Mouse (Mus musculus): ENCODE results near the gene Cntn3. TPM values are rescaled to one million over a fixed set of nuclear protein-coding genes. Genes with fewer than 3 reads are reported as not detected.

Cntn3 gene
- polyA plus RNA-seq, 1 experiment from 2014 or later, result 1.0 TPM

GRCm38 (mm10) chr6:102564011-102564731 lies 8.7 kb downstream of the Cntn3 start:
- Histone ChIP-seq H3K36me3 (ENCODE audit: control insufficient read depth, insufficient read depth, low read length) (no peaks in the 10 kb centered on the region), H3K9ac (ENCODE audit: low read length) (peak overlapping the region; percentile 52), H3K4me2 (ENCODE audit: low read depth) (peak overlapping the region; percentile 87), H3K4me1 (ENCODE audit: control insufficient read depth, insufficient read depth, low read length) (0 out of 2 replicates have a peak, but pooled peaks cover 5% of the 10 kb centered on the region), H3K27me3 (ENCODE audit: control insufficient read depth, insufficient read depth, low read length) (0 out of 2 replicates have a peak, but pooled peaks cover 4% of the 10 kb centered on the region), H3K4me3 (ENCODE audit: low read depth, low read length) (peak overlapping the region; percentile 49), H3K9me3 (ENCODE audit: control insufficient read depth, low read length) (no peaks in the 10 kb centered on the region), H3K27ac (ENCODE audit: low read depth, low read length) (0 out of 2 replicates have a peak overlapping the region, but pooled peaks have one; percentile 20)
- DNase-seq (ENCODE audit: low spot score) (peak; percentile 84), ATAC-seq (ENCODE audit: insufficient read depth, low FRiP score, low TSS enrichment) (peak; percentile 96)
- 1% methylated on average over 47 of the region's 63 CpGs for WGBS

GRCm38 (mm10) chr6:102563431-102563830 lies 9.5 kb downstream of the Cntn3 start:
- WGBS, result 7% methylated on average over 7 of the region's 7 CpGs
- Histone ChIP-seq H3K4me1 (ENCODE audit: control insufficient read depth, insufficient read depth, low read length) (0 out of 2 replicates have a peak, but pooled peaks cover 5% of the 10 kb centered on the region), H3K4me3 (ENCODE audit: low read depth, low read length) (peak overlapping the region; percentile 49), H3K9ac (ENCODE audit: low read length) (no peak overlapping the region), H3K9me3 (ENCODE audit: control insufficient read depth, low read length) (no peaks in the 10 kb centered on the region), H3K27me3 (ENCODE audit: control insufficient read depth, insufficient read depth, low read length) (0 out of 2 replicates have a peak, but pooled peaks cover 4% of the 10 kb centered on the region), H3K36me3 (ENCODE audit: control insufficient read depth, insufficient read depth, low read length) (no peaks in the 10 kb centered on the region), H3K4me2 (ENCODE audit: low read depth) (peak overlapping the region; percentile 87), H3K27ac (ENCODE audit: low read depth, low read length) (no peak overlapping the region)
- ATAC-seq (ENCODE audit: insufficient read depth, low FRiP score, low TSS enrichment) (no peak), DNase-seq (ENCODE audit: low spot score) (no peak)

- 81% methylated on average over 3 of the region's 3 CpGs for WGBS
- Histone ChIP-seq H3K4me3 (ENCODE audit: low read depth, low read length) (no peak overlapping the region), H3K4me2 (ENCODE audit: low read depth) (no peak overlapping the region), H3K36me3 (ENCODE audit: control insufficient read depth, insufficient read depth, low read length) (no peaks in the 10 kb centered on the region), H3K27ac (ENCODE audit: low read depth, low read length) (no peak overlapping the region), H3K9me3 (ENCODE audit: control insufficient read depth, low read length) (no peaks in the 10 kb centered on the region), H3K4me1 (ENCODE audit: control insufficient read depth, insufficient read depth, low read length) (no peaks in the 10 kb centered on the region), H3K9ac (ENCODE audit: low read length) (no peak overlapping the region), H3K27me3 (ENCODE audit: control insufficient read depth, insufficient read depth, low read length) (no peaks in the 10 kb centered on the region)
- ATAC-seq (ENCODE audit: insufficient read depth, low FRiP score, low TSS enrichment), result no peak
- DNase-seq (ENCODE audit: low spot score), result no peak
These were observed 15.4 kb downstream of the Cntn3 start for GRCm38 (mm10) chr6:102557521-102557920.

GRCm38 (mm10) chr6:102556497-102556896 lies 16.4 kb downstream of the Cntn3 start:
- Histone ChIP-seq H3K36me3 (ENCODE audit: control insufficient read depth, insufficient read depth, low read length) (no peaks in the 10 kb centered on the region), H3K9ac (ENCODE audit: low read length) (no peak overlapping the region), H3K9me3 (ENCODE audit: control insufficient read depth, low read length) (no peaks in the 10 kb centered on the region), H3K27me3 (ENCODE audit: control insufficient read depth, insufficient read depth, low read length) (no peaks in the 10 kb centered on the region), H3K27ac (ENCODE audit: low read depth, low read length) (no peak overlapping the region), H3K4me2 (ENCODE audit: low read depth) (no peak overlapping the region), H3K4me3 (ENCODE audit: low read depth, low read length) (no peak overlapping the region), H3K4me1 (ENCODE audit: control insufficient read depth, insufficient read depth, low read length) (no peaks in the 10 kb centered on the region)
- ATAC-seq (ENCODE audit: insufficient read depth, low FRiP score, low TSS enrichment) (no peak), DNase-seq (ENCODE audit: low spot score) (no peak)
- 75% methylated on average over 3 of the region's 3 CpGs for WGBS

GRCm38 (mm10) chr6:102555814-102556437 lies 17.0 kb downstream of the Cntn3 start:
- no peak for ATAC-seq (ENCODE audit: insufficient read depth, low FRiP score, low TSS enrichment)
- DNase-seq (ENCODE audit: low spot score), result no peak
- no peak overlapping the region for H3K4me3 ChIP-seq (ENCODE audit: low read depth, low read length)
- H3K27me3 ChIP-seq (ENCODE audit: control insufficient read depth, insufficient read depth, low read length), result no peaks in the 10 kb centered on the region
- 92% methylated on average over 4 of the region's 4 CpGs for WGBS
- no peak overlapping the region for H3K9ac ChIP-seq (ENCODE audit: low read length)
- H3K36me3 ChIP-seq (ENCODE audit: control insufficient read depth, insufficient read depth, low read length), result no peaks in the 10 kb centered on the region
- H3K4me1 ChIP-seq (ENCODE audit: control insufficient read depth, insufficient read depth, low read length), result no peaks in the 10 kb centered on the region
- no peak overlapping the region for H3K4me2 ChIP-seq (ENCODE audit: low read depth)
- no peak overlapping the region for H3K27ac ChIP-seq (ENCODE audit: low read depth, low read length)
- H3K9me3 ChIP-seq (ENCODE audit: control insufficient read depth, low read length), result no peaks in the 10 kb centered on the region

GRCm38 (mm10) chr6:102555067-102555657 lies 17.7 kb downstream of the Cntn3 start:
- WGBS, result 90% methylated on average over 3 of the region's 3 CpGs
- no peaks in the 10 kb centered on the region for H3K4me1 ChIP-seq (ENCODE audit: control insufficient read depth, insufficient read depth, low read length)
- no peak overlapping the region for H3K4me3 ChIP-seq (ENCODE audit: low read depth, low read length)
- no peak overlapping the region for H3K27ac ChIP-seq (ENCODE audit: low read depth, low read length)
- ATAC-seq (ENCODE audit: insufficient read depth, low FRiP score, low TSS enrichment), result no peak
- H3K36me3 ChIP-seq (ENCODE audit: control insufficient read depth, insufficient read depth, low read length), result no peaks in the 10 kb centered on the region
- H3K4me2 ChIP-seq (ENCODE audit: low read depth), result no peak overlapping the region
- no peaks in the 10 kb centered on the region for H3K27me3 ChIP-seq (ENCODE audit: control insufficient read depth, insufficient read depth, low read length)
- no peak overlapping the region for H3K9ac ChIP-seq (ENCODE audit: low read length)
- DNase-seq (ENCODE audit: low spot score), result no peak
- no peaks in the 10 kb centered on the region for H3K9me3 ChIP-seq (ENCODE audit: control insufficient read depth, low read length)

GRCm38 (mm10) chr6:102541633-102542412 lies 31.1 kb downstream of the Cntn3 start:
- ATAC-seq (ENCODE audit: insufficient read depth, low FRiP score, low TSS enrichment) (no peak), DNase-seq (ENCODE audit: low spot score) (no peak)
- Histone ChIP-seq H3K4me1 (ENCODE audit: control insufficient read depth, insufficient read depth, low read length) (no peaks in the 10 kb centered on the region), H3K27ac (ENCODE audit: low read depth, low read length) (no peak overlapping the region), H3K9me3 (ENCODE audit: control insufficient read depth, low read length) (no peaks in the 10 kb centered on the region), H3K4me3 (ENCODE audit: low read depth, low read length) (no peak overlapping the region), H3K36me3 (ENCODE audit: control insufficient read depth, insufficient read depth, low read length) (no peaks in the 10 kb centered on the region), H3K27me3 (ENCODE audit: control insufficient read depth, insufficient read depth, low read length) (no peaks in the 10 kb centered on the region), H3K4me2 (ENCODE audit: low read depth) (no peak overlapping the region), H3K9ac (ENCODE audit: low read length) (no peak overlapping the region)
- 84% methylated on average over 7 of the region's 7 CpGs for whole genome bisulfite sequencing

- Histone ChIP-seq H3K9ac (ENCODE audit: low read length) (no peak overlapping the region), H3K4me3 (ENCODE audit: low read depth, low read length) (no peak overlapping the region), H3K4me2 (ENCODE audit: low read depth) (no peak overlapping the region), H3K36me3 (ENCODE audit: control insufficient read depth, insufficient read depth, low read length) (no peaks in the 10 kb centered on the region), H3K4me1 (ENCODE audit: control insufficient read depth, insufficient read depth, low read length) (no peaks in the 10 kb centered on the region), H3K9me3 (ENCODE audit: control insufficient read depth, low read length) (no peaks in the 10 kb centered on the region), H3K27ac (ENCODE audit: low read depth, low read length) (no peak overlapping the region), H3K27me3 (ENCODE audit: control insufficient read depth, insufficient read depth, low read length) (no peaks in the 10 kb centered on the region)
- ATAC-seq (ENCODE audit: insufficient read depth, low FRiP score, low TSS enrichment) (no peak), DNase-seq (ENCODE audit: low spot score) (no peak)
- 86% methylated on average over 4 of the region's 4 CpGs for WGBS
These were observed 37.3 kb downstream of the Cntn3 start for GRCm38 (mm10) chr6:102535599-102535998.

Data from neural tube, embryonic 11.5 days (tissue).